Mouse (Mus musculus): ENCODE results near the gene Calm5. TPM values are rescaled to one million over a fixed set of nuclear protein-coding genes. Genes with fewer than 3 reads are reported as not detected.

The Calm5 gene
- polyA plus RNA-seq, 1 experiment from 2014 or later, result not detected

DNA sequence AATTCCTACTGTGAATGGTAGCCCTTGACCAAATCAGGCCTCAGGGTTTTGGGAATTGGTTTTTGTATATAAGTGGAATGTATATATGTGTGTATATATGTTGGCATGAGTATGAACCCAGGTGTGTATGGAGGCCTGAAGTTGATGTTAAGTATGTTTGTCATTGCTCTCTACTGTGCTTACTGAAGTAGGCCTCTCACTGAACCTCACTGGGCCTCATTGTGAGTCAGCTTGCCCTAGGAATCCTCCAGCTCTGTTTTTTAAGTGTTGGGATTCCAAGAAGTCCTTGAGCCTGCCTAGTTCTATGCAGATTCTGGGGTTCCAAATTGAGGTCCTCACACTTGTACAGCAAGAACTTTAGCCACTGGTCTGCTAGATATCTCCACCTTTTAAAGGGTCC, 15.9 kb downstream of the Calm5 start:
- no peaks in the 10 kb centered on the region for H3K27me3 ChIP-seq
- no peaks in the 10 kb centered on the region for H3K9me3 ChIP-seq
- H3K27ac ChIP-seq, result no peak overlapping the region
- no peak for ATAC-seq (ENCODE audit: low FRiP score, low read depth)
- no peaks in the 10 kb centered on the region for H3K4me1 ChIP-seq
- H3K9ac ChIP-seq, result no peak overlapping the region
- no peak overlapping the region for H3K4me2 ChIP-seq (replicated peaks)
- no peaks in the 10 kb centered on the region for H3K36me3 ChIP-seq
- no peak overlapping the region for H3K4me3 ChIP-seq

DNA sequence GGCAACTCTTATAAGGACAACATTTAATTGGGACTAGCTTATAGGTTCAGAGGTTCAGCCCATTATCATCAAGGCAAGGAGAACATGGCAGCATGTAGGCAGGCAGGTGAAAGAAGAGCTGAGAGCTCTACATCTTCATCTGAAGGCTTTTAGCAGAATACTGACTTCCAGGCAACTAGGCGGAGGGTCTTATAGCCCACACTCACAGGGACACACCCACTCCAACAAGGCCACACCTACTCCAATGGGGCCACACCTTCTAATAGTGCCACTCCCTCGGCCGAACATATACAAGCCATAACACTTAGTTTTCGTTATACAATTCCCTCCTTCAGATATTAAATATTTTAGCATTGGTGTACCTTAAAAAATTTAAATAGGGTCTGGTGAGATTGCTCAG, 18.9 kb downstream of the Calm5 start:
- Histone ChIP-seq H3K4me2 (replicated peaks) (no peak overlapping the region), H3K4me1 (no peaks in the 10 kb centered on the region), H3K9me3 (no peaks in the 10 kb centered on the region), H3K36me3 (no peaks in the 10 kb centered on the region), H3K4me3 (no peak overlapping the region), H3K27me3 (no peaks in the 10 kb centered on the region), H3K9ac (no peak overlapping the region), H3K27ac (no peak overlapping the region)
- no peak for ATAC-seq (ENCODE audit: low FRiP score, low read depth)
- 90% methylated on average over 4 of the region's 4 CpGs for WGBS

DNA sequence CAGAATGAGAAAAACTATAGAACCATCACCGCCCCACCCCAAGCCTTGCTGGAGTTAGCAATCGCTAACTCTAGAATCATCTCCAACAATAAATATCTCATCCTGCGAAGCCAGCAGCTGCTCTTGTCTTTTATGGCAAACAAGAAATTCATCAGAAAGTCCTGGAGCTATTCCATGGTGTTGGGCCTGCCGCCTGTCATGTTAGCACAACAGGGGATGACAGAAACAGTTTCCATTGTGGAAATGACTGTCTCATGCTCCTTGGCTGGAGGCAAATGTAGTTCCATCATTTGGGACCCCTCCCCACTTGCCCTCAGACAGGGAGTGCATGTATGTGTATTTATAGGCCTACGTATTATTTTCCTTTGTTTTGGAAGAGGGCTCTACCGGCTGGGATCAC, 22.5 kb downstream of the Calm5 start:
- Histone ChIP-seq H3K9me3 (no peaks in the 10 kb centered on the region), H3K27me3 (no peaks in the 10 kb centered on the region), H3K4me1 (no peaks in the 10 kb centered on the region), H3K9ac (no peak overlapping the region), H3K4me3 (no peak overlapping the region), H3K27ac (no peak overlapping the region), H3K36me3 (peaks cover 13% of the 10 kb centered on the region), H3K4me2 (replicated peaks) (no peak overlapping the region)
- no peak for ATAC-seq (ENCODE audit: low FRiP score, low read depth)
- WGBS, result 76% methylated on average over 6 of the region's 6 CpGs

DNA sequence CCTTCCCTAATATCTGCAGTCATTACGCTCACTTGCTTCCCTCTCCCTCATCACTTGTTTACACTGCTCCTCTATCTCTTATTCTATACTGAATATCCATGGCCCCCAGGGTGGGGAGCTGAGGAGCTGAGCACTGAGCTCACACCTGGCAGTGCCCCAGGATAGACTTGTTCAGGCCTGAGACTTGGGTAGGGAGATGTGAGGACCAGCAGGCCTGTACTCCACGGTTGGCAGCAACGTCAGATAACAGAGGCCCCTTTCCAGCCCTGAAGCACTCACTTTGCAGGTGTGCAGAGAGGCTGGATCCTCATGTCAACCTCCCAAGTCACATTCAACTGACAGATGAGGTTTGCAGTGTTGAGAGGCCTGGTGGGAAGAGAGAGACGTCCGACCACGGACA, 23.2 kb downstream of the Calm5 start:
- 76% methylated on average over 6 of the region's 6 CpGs for WGBS

DNA sequence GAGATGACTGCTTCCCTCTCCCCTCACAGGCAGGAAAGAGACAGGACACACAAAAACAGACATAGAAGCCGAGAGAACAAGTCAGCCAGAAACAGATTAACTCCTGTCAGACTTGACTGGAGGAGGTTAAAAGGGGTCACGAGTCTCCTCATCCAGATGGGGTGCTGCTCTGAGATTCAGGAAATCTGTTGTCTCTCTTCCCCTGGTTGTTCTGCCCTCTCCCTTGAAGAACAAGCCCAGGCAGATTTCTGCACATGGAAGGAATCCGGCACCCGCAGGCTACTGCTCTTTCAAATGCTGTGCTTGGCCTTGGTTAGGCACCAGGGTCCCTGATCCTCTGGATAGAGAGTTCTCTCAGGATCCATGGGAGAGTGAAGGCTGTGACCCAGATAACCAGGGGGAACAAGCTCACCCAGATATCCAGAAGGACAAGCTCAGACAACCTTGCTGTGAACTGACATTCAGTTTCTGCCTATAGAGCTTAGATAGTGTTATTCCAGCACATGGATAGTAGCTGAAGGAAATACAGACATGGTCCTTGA, 23.8 kb downstream of the Calm5 start:
- WGBS, result 52% methylated on average over 4 of the region's 4 CpGs
- Histone ChIP-seq H3K4me3 (no peak overlapping the region), H3K36me3 (peaks cover 26% of the 10 kb centered on the region), H3K4me2 (replicated peaks) (no peak overlapping the region), H3K27ac (no peak overlapping the region), H3K9me3 (no peaks in the 10 kb centered on the region), H3K9ac (no peak overlapping the region), H3K27me3 (no peaks in the 10 kb centered on the region), H3K4me1 (no peaks in the 10 kb centered on the region)
- ATAC-seq (ENCODE audit: low FRiP score, low read depth), result no peak

More for the DNA sequence above, 23.2 kb downstream of the Calm5 start:
- Histone ChIP-seq H3K4me2 (replicated peaks) (no peak overlapping the region), H3K27me3 (no peaks in the 10 kb centered on the region), H3K9me3 (no peaks in the 10 kb centered on the region), H3K36me3 (peaks cover 21% of the 10 kb centered on the region), H3K4me1 (no peaks in the 10 kb centered on the region), H3K27ac (no peak overlapping the region), H3K9ac (no peak overlapping the region), H3K4me3 (no peak overlapping the region)
- peak; percentile 57; the same call in 1 of the 2 replicates for ATAC-seq (ENCODE audit: low FRiP score, low read depth)

DNA sequence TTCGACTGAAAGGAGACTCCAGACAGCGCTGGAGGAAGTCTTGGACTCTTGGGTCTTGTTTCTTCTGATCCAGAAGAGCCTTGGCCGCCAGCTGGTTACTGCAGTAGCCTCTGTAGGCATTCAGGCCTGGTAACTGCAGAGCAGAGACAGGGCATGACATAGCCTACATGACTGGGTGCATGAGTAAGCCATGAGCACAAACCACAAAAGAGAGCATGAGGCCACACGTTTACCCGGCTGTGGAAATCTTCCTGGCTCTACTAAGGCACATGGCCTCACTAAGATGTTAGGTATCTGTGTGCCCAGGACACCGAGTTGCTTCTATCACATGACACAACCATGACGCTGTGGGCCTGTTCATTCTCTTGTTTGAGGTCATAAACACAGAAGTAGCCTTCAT, 32.7 kb downstream of the Calm5 start:
- Histone ChIP-seq H3K9ac (no peak overlapping the region), H3K4me2 (replicated peaks) (no peak overlapping the region), H3K36me3 (peaks cover 76% of the 10 kb centered on the region), H3K4me1 (peaks cover 18% of the 10 kb centered on the region), H3K27ac (no peak overlapping the region), H3K9me3 (no peaks in the 10 kb centered on the region), H3K4me3 (no peak overlapping the region), H3K27me3 (no peaks in the 10 kb centered on the region)
- 92% methylated on average over 7 of the region's 7 CpGs for WGBS
- no peak for ATAC-seq (ENCODE audit: low FRiP score, low read depth)

DNA sequence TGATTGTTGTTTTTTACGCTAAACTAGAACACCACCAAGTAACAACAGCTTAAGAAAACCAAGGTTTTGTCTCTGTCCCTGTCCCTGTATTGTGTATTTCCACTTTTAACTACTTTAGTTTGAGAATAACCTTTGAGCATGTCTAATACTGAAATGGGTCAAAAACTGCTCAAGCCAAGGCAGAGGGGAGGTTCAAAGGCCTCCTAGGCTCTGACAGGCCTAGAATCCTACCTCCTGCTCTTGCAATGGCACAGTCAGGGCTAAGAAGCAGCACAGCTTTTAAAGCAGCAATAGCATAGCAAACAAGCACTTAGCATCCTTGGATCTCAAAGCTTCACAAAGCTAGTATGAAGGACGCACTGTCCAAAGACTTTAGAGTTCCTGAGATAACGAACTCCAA, 35.1 kb downstream of the Calm5 start:
- Histone ChIP-seq H3K9ac (no peak overlapping the region), H3K27me3 (no peaks in the 10 kb centered on the region), H3K4me3 (peak overlapping the region; percentile 30; the same call in 1 of the 2 replicates), H3K27ac (no peak overlapping the region), H3K4me1 (peaks cover 25% of the 10 kb centered on the region), H3K9me3 (no peaks in the 10 kb centered on the region), H3K36me3 (peaks cover 52% of the 10 kb centered on the region), H3K4me2 (replicated peaks) (peak overlapping the region; percentile 74; the same call in 1 of the 2 replicates)
- ATAC-seq (ENCODE audit: low FRiP score, low read depth), result no peak
- 92% methylated on average over 3 of the region's 3 CpGs for WGBS

DNA sequence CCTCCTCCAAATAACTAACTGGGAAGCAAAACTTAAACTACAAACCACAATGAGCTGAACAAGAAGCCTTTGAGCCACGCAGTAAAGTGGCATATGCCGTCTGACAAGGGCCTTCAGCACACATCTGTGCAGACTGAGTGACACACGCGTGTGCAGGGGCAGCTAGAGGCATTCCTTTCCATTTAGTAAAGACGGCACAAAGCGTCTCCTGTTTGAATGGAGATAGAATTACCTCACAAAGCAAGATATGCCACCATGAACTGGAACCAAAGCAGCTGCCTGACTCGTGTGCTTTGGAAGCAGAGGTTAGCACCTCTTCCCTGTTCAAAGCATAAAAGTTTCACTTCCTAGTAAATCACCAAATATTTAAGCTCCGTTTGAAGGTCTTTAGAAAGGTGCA, 36.1 kb downstream of the Calm5 start:
- H3K9me3 ChIP-seq, result no peaks in the 10 kb centered on the region
- 27% methylated on average over 8 of the region's 8 CpGs for WGBS
- H3K9ac ChIP-seq, result peak overlapping the region; percentile 54
- peak overlapping the region; percentile 61 for H3K27ac ChIP-seq
- peaks cover 32% of the 10 kb centered on the region for H3K4me1 ChIP-seq
- ATAC-seq (ENCODE audit: low FRiP score, low read depth), result 0 out of 2 replicates have a peak, but pooled peaks have one; percentile 21
- H3K4me3 ChIP-seq, result peak overlapping the region; percentile 30
- peaks cover 43% of the 10 kb centered on the region for H3K36me3 ChIP-seq
- H3K4me2 ChIP-seq (replicated peaks), result peak overlapping the region; percentile 74
- no peaks in the 10 kb centered on the region for H3K27me3 ChIP-seq

DNA sequence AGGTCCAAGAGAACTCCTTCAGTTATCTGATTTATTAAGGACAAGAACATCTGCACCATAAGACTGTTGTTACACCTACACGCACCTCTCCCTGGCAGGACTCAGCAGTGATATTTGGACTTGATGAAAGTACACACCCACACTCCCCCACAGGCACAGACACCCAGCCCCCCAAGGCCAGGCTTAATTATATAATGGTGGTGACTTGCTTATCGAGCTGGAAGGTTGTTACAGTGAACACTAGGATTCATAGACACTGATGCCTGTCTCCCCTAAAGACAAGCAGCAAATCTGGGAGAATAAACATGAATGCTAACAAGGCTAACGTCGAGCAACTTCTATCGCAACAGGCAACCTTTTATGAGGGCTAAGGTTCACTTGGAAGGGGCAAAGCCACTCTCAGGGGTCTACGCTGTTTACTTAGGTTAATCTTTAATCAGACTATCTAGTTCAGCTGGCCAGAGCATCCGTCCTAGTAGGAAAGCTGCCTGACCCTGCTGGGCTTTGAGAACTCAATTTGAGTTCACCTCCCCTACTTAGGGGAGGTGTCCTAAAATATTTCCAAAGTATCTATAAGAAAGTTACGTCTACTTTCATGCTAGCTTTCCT, 37.6 kb downstream of the Calm5 start:
- Histone ChIP-seq H3K9me3 (no peaks in the 10 kb centered on the region), H3K27me3 (no peaks in the 10 kb centered on the region), H3K9ac (peak overlapping the region; percentile 82), H3K4me3 (peak overlapping the region; percentile 66), H3K27ac (peak overlapping the region; percentile 44; the same call in 1 of the 2 replicates), H3K36me3 (peaks cover 30% of the 10 kb centered on the region), H3K4me2 (replicated peaks) (peak overlapping the region; percentile 74), H3K4me1 (peaks cover 32% of the 10 kb centered on the region)
- ATAC-seq (ENCODE audit: low FRiP score, low read depth), result no peak
- 21% methylated on average over 8 of the region's 8 CpGs for WGBS

DNA sequence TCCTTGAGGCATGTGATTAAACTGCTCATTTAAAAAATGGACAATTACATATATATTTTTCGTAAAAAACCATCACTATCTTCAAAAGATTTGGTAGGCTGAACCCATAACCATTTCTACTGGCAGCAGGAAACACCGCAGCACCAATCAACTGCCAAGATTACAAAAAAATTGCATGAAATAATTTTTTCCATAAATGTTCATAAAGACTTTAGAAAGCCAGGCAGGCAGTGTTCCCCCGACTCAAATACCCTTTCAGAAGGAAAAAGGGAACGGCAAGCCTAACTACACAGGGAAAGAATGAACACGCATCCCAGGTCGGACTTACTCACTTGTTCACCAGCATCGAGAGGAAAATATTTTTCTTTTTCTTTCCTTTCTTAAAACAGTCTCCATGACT, 38.6 kb downstream of the Calm5 start:
- no peak for ATAC-seq (ENCODE audit: low FRiP score, low read depth)
- Histone ChIP-seq H3K4me3 (peak overlapping the region; percentile 66), H3K27me3 (no peaks in the 10 kb centered on the region), H3K27ac (peak overlapping the region; percentile 44; the same call in 1 of the 2 replicates), H3K4me2 (replicated peaks) (peak overlapping the region; percentile 74), H3K9ac (peak overlapping the region; percentile 82), H3K36me3 (peaks cover 20% of the 10 kb centered on the region), H3K9me3 (no peaks in the 10 kb centered on the region), H3K4me1 (peaks cover 32% of the 10 kb centered on the region)
- WGBS, result 11% methylated on average over 7 of the region's 7 CpGs

DNA sequence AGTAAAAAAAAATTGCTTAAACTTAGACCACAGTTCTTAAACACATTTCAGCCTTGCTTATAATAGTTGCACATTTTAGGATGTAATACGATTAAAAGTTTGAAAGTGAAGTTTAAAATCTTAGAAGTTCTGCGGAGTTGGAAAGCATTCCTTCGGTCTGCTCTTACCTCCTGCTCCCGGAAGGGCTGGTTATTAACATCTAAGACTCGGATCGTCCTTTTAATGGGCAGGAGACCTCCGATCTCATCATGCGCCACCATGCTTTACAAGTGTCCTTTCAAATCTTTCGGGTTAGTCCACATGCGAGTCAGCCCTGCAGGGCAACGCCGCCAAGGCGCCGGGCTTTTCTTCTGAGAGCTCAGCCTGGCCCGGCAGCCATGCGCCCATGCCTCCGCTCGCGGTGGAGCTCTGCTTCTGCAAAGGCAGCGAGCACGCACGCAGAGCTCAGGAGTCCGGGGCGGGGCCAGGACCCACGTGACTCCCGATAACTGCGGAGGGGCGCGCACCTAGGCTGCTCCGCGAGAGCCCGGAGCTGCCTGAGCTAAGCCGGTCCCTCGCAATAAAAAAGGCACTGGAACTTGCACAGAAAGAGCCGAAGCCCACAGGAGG, 39.3 kb downstream of the Calm5 start:
- H3K4me2 ChIP-seq (replicated peaks), result peak overlapping the region; percentile 74
- no peaks in the 10 kb centered on the region for H3K9me3 ChIP-seq
- peaks cover 32% of the 10 kb centered on the region for H3K4me1 ChIP-seq
- H3K36me3 ChIP-seq, result peaks cover 14% of the 10 kb centered on the region
- H3K9ac ChIP-seq, result peak overlapping the region; percentile 82
- under 1% methylated on average over 35 of the region's 35 CpGs for WGBS
- peak; percentile 98 for ATAC-seq (ENCODE audit: low FRiP score, low read depth)
- peak overlapping the region; percentile 87 for H3K27ac ChIP-seq
- H3K27me3 ChIP-seq, result no peaks in the 10 kb centered on the region
- peak overlapping the region; percentile 66 for H3K4me3 ChIP-seq

DNA sequence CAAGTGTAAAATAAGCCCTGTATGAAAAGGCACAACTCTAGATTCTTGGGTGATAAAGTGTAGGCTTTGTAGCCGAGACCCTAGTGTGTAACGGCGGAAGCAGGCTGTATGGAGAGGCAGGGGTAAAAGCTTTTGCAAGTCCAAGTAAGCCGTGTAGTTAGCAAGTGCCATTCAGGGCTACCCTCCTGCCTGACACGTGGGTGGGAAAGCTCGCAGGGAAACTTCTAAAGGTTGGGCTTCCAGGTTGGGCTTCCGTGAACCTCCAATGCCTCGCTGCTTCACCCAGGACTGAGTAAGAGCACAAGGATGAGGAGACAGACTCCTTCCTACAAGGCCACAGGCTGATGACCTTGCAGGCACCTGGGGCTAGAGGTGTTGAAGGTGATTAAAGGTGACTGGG, 40.6 kb downstream of the Calm5 start:
- no peaks in the 10 kb centered on the region for H3K9me3 ChIP-seq
- H3K9ac ChIP-seq, result no peak overlapping the region
- WGBS, result 57% methylated on average over 8 of the region's 8 CpGs
- H3K27me3 ChIP-seq, result no peaks in the 10 kb centered on the region
- H3K27ac ChIP-seq, result no peak overlapping the region
- H3K4me2 ChIP-seq (replicated peaks), result 0 out of 2 replicates have a peak overlapping the region, but pooled peaks have one; percentile 74
- no peak overlapping the region for H3K4me3 ChIP-seq
- peaks cover 26% of the 10 kb centered on the region for H3K4me1 ChIP-seq
- no peak for ATAC-seq (ENCODE audit: low FRiP score, low read depth)
- peaks cover 13% of the 10 kb centered on the region for H3K36me3 ChIP-seq
